Mouse (Mus musculus) C2C12 (cell line): ENCODE measurements around the gene Plppr2.

Experiments used
- CEBPB ChIP-seq: IDR thresholded peaks from one replicate; pipeline ENCODE4 v1.6.1; 2011; ENCODE audit warnings: low read depth, mild to moderate bottlenecking, control low read depth, moderate library complexity
- CTCF ChIP-seq: IDR thresholded peaks from one replicate; pipeline ENCODE4 v1.5.1; 2011; ENCODE audit not compliant: control insufficient read depth, insufficient read depth, insufficient read length
- FOSL1 ChIP-seq: IDR thresholded peaks from one replicate; pipeline ENCODE4 v1.8.0; 2011; ENCODE audit warnings: mild to moderate bottlenecking, low read length; ENCODE audit not compliant: poor library complexity, insufficient read depth, severe bottlenecking
- MAX ChIP-seq: IDR thresholded peaks from one replicate; pipeline ENCODE4 v1.6.1; 2011; ENCODE audit warnings: mild to moderate bottlenecking, control low read depth
- MYOD1 ChIP-seq: IDR thresholded peaks from one replicate; pipeline ENCODE4 v1.6.1; 2011; ENCODE audit warnings: low read depth; ENCODE audit not compliant: control insufficient read depth, insufficient read length
- USF1 ChIP-seq: IDR thresholded peaks from one replicate; pipeline ENCODE4 v1.6.1; 2011; ENCODE audit warnings: low read depth, mild to moderate bottlenecking, control low read depth, moderate library complexity

GRCm38 (mm10) chr9:21948790-21949189 lies 12.0 kb downstream of the Plppr2 start:
- no peak for TF ChIP-seq CTCF
- TF ChIP-seq USF1, result no peak
- TF ChIP-seq MYOD1, result no peak
- TF ChIP-seq FOSL1, result no peak
- TF ChIP-seq MAX, result no peak
- TF ChIP-seq CEBPB, result no peak
